Mouse (Mus musculus): ENCODE measurements around the gene Rps25.
"Not testable (repeated sequence)": the region's sequence is repeated elsewhere in the genome, so short reads cannot be mapped to it uniquely, and the experiment has no call there.

Rps25 gene

DNA sequence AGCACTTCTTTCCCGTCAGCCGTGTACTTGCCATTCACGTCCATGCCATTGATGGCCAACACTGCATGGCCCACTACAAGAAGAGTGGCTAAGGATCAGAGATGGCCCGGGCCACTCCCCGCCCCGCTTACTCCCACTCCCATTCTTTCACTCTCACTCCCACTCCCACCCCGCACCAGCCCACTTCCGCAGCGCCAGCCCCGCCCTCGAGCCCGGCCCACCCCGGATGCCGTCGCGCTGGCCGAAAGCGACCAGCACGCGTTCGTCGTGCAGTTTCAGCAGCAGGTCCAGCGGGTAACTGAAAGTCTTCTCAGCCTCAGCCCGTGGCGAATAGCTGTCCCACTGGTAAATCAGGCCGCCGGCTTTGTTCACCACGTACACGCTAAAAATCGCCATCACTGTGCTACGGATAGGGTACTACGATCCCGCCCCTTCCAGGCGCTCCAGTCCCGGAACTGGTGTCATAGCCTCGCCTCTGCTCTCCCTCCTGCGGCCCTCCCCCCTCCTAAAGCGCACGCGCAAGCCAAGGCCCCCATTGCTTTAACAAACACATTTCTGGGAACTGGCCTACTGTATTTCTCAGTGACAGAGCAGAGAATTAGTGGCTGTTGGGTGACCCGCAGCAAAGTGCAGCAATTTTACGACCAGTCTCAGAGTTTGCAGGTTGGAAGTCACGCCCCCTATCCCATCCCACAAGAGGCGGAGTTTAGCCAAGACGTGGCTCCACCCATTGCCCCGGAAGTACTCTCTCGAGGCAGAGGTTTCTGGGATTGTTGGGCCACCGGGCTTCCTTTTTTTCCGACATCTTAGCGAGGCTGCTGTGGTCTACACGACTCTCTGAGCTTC lies at the start of gene Rps25, which contains the start of gene Trappc4:
TSS of gene Rps25 (plus strand) at position 234 of the 846 bp plus-strand sequence.
TSS of gene Trappc4 (minus strand) at position 695 of the 846 bp plus-strand sequence.
- DNase-seq: peak; percentile 93

DNA sequence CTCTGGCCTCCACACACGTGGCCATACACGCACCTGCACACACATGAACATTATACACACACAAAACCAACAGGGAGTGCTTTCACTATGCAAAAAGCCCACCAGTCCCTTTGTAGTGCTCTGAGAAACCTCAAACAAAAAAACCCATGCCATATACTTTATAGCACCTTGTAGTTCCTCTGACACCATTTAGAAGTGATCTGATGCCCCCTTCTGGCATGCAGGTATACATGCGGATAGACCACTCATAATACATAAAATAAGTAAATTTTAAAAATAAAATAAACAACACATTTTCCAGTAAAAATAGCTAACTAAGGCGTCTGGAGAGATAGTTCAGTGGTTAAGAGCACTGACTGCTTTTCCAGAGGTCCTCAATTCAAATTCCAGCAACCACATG lies 49.7 kb upstream of the Rps25 start:
- no peak for DNase-seq

DNA sequence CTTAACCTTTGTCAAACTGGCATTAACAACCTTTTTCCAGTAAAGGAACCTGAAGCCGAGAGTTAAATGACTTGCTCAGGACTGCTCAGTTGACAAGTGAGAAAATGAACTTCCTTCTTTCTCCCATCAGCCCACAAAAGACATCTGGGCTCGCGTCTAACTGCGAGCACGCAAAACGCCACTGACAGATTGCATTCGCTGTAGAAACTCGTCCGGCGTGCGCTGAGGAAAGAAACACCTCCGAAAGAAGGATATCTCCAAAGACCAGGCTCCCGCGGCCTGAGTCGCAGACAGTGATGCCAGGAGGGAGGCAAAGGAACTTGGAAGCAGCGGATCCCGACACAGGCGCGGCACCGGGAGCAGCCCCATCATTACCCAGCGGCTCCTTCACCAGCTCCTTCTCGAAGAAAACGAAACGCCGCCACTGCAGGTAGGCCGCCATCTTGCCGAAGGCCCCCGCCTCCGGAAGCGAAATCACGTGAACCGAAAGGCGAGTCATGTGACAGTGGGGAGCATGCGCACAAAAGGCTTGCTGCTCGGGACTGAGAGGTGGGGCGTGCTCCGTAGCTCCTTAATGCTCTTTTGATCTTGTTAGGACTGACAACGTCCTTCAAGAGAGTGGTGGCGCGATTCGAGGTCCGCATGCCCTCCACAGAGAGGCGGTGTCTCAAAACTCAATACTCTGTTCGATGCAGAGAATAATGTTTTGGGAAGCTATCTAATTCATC lies 45.6 kb upstream of the Rps25 start, which contains the start of gene Vps11:
TSS of gene Vps11 (minus strand) at position 481 of the 728 bp plus-strand sequence.
- DNase-seq: peak; percentile 93

DNA sequence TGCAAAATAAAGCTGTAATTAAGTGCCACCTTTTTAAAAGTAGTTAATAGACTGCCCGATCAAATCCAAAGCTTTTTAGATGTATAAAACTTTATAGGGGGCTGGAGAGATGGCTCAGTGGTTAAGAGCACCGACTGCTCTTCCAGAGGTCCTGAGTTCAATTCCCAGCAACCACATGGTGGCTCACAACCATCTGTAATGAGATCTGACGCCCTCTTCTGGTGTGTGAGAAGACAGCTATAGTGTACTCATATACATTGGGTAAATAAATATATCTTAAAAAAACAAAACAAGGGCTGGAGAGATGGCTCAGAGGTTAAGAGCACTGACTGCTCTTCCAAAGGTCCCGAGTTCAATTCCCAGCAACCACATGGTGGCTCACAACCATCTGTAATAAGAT lies 45.0 kb upstream of the Rps25 start:
- not testable (repeated sequence) for DNase-seq

DNA sequence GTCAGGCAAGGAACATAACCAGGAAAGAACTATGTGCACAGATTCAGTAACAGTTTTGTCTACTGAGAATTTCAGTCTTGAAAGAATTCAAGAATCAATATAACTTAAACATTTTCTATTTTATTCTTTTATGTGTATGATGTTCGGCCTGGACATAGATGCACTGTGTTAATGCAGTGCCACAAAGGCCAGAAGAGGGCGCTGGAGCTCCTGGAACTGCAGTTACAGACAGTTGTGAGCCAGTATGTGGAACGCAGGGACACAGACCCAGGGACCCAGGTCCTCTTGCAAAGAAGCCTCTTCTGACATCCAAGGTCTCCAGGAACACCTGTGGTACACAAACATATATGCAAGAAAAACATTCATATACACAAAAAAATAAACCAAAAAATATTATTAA lies 42.5 kb upstream of the Rps25 start:
- no peak for DNase-seq

DNA sequence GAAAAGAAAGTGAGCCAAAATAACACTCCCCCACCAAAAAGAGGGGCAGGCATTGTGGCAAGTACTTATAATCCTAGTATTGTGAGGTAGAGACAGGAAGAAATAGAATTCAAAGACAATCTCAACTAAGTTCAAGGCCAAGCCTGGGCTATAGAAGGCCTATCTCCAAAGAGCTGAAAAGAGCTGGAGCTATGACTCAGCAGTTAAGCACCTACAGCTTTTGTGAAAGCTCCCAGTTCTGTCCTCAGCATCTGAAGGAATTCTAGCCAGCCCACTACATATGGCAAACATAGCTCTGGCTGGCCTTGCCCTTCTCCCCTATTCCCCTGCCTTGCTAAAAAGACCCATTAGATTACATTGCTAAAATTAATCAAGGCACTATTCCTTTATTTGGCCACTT lies 33.6 kb upstream of the Rps25 start:
- no peak for DNase-seq

DNA sequence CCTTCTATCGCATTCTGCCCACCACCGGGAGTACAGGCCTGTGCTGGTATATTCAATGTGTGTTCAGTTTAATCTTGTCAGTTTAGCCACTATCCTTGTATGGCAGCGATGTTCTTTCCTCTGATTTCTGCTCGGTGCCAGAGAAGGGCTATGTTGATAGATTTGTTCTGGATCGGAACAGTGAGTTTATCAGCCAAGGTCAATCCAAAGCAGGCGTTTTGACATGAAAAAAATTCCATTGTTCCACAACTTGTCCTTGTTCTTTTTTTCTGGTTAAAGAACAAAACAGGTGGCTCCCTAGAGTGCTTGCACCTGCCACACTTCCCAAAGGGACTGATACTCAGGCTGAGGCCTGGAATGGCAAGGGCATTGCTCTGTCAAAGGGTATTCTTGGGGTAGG lies 30.8 kb upstream of the Rps25 start:
- no peak for DNase-seq

DNA sequence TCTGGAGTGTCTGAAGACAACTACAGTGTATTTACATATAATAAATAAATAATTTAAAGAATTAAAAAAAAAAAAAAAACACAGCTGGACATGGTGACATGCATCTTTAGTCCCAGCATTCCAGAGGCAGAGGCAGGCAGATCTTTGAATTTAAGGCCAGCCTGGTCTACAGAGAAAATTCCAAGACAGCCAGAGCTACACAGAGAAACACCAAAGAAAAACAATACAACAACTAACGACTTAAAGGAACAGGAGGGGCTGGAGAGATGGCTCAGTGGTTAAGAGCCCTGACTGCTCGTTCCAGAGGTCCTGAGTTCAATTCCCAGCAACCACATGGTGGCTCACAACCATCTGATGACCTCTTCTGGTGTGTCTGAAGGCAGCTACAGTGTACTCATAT lies 29.6 kb upstream of the Rps25 start:
- not testable (repeated sequence) for DNase-seq

DNA sequence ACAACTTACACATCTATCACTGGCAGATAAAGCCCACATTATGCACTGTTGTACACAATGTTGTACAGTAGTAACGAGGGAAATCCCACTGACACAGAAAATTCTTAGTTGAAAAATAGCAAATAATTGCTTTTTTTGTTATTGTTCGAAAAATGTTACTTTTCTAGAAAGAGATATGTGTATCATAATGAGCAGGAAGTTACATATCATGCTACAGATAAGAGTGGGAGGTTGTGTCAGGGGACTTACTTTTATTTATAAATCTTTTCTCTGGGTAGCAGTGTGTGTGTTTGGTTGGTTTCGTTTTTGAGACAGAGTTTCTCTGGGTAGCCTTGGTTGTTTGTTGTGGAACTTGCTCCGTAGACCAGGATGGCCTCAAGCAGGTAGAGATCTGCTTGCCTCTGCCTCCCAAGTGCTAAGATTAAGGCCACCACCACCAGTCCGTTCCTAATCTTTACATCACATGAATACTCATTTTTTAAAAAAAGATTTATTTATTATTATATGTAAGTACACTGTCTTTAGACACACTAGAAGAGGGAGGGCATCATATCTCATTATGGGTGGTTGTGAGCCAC lies 28.7 kb upstream of the Rps25 start:
- DNase-seq: no peak

DNA sequence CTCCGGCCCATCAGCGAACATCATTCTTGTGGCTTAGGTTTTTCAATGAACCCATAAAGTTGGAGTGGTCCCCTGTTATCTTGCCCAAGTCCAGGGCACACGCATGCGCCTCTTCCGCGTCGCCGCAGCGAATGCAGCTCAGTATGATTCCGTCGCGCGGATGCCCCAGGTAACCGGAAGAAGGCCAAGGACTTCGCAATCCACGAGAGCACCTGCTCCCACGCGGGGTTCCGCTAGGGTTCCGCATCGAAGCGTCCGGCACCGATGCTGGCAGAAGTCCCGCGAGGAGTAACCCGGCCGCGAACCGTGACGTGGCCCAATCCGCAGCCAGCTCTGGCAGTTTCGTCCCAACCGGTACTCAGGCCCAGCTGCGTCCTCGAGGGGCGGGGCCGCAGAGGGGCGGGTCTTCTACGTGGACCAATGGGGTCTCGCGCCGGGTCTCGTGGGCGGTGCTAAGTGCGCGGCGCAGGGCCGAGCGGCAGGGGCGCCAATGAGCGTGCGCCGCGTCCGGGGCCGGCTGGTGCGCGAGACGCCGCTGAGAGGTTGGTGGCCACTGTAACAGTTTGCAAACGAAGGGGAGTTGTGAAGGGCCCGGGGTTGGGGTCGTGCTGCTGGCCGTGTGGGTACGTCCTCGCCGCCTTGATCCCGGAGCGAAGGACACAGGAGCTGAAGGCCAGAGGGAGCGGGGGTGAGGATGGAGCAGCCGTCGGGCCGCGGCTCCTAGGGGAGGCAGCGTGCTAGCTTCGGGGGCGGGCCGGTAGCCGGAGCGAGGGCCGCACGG lies 27.7 kb upstream of the Rps25 start, which contains the start of gene Hyou1:
TSS of gene Hyou1 (plus strand) at position 437 of the 781 bp plus-strand sequence.
- DNase-seq: peak; percentile 99

DNA sequence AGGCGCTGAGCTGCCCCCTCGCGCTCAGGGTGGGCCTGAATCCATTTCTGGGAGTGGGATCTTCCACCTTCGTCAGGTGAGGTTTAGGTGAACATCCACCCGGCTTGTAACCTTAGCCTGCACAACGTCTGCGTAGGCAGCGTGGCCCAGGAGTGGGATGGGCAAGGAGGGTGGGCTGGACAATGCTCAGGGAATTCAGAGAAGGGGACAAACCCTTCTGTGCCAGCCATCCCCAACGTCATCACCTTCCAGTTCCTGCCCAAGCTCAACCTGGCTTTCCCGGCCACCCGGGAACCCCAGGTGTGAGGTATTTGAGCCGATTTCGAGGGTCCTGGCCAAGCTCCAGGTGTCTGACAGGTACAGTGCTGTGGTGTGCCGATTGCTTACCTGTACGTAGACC lies 27.1 kb upstream of the Rps25 start:
- peak; percentile 39 for DNase-seq

DNA sequence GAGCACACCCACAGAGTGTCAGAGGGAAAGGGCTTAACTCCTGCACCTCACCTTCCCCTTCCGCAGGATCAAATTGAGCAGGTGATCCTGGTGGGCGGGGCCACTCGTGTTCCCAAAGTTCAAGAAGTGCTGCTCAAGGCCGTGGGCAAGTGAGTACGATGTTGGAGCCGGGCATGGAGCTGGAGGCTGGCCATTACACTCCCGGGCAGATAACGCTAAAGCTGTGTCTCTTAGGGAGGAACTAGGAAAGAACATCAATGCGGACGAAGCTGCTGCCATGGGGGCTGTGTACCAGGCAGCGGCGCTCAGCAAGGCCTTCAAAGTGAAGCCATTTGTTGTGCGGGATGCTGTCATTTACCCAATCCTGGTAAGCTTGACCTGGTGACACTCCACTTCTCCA lies 22.3 kb upstream of the Rps25 start:
- DNase-seq: no peak

DNA sequence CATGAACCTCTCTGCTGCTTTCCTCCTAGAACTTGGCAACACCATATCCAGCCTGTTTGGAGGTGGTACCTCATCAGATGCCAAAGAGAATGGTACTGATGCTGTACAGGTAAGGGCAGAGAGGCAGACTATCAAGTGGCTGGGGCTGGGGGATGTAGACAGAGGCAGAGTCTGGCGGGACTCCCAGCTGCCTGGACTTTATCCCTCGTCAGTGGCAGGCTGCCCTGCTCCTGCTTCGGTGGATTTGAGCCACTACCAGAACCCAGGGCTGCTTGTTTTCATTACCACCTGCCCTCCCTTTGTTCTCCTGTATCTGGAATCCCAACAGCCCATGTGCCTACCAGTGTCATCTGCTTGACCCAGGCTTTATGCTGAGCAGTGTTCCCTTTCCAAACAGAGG lies 19.7 kb upstream of the Rps25 start:
- DNase-seq: peak; percentile 56

DNA sequence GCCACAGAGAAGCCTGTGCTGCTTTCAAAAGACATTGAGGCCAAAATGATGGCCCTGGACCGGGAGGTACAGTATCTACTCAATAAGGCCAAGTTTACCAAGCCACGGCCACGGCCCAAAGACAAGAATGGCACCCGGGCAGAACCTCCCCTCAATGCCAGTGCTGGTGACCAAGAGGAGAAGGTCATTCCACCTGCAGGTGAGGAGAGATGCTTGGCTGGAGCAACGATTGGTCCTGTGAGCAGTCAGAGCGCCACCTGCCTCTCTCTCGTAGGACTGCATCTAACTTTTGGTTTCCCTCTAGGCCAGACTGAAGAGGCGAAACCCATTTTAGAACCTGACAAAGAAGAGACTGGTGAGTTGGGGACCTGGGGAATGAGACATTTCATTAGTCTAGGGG lies 17.7 kb upstream of the Rps25 start:
- peak; percentile 50 for DNase-seq

DNA sequence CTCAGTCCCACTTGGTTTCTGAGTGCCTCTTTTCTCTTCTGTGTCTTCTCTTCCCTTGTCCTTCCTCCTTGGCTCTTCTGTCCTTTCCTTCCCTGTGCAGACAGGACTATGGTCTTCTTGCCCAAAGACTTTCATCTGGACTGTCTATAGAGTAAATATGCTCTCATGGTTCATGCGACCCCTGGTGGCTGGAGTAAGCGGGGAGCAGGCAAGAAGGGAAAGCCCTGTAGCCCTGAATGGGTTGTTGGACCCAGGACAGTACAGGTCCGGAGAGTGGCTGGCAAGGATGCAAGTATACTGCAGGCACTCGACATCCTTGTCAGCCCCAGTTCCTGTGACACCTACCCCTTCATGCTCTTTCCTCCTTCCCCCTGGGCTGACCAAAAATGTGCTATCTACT lies 15.5 kb upstream of the Rps25 start:
- DNase-seq: peak; percentile 58

DNA sequence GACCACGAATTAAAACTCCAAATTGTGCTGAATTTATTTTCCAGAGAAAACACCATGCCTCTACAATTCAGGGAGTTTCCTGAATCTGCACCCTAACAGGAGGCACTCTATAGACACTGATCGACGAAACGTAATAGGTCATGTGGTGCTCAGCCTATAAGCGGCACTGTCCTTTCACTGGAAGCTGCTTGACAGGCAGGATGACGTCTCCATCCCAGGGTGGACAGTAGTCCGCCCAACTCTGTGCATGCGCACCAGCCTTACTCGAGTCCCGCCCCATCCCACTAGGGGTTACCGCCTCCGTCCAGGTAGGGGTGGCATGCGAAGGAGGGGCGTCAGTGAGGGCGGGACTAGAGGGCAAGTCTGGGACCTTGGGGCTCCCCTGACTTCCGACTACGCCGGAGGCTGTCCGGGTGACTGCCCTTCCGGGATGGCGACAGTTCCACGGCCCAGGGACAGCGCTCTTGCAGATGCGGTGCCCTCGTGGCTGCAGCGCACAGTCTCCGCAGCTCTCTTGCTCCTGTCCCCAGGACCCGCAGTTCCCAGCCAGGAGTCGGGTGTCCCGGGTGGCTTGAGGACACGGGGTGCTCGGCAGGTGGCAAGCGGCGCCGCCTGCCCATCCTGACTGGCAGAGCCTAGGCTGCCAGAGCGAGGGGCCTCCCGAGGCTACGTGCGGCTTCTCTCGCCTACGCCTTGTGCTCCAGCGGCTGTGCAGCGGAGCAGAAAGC lies 10.1 kb upstream of the Rps25 start, which contains the start of gene Slc37a4:
TSS of gene Slc37a4 (plus strand) at position 169 of the 728 bp plus-strand sequence.
- DNase-seq: peak; percentile 99

DNA sequence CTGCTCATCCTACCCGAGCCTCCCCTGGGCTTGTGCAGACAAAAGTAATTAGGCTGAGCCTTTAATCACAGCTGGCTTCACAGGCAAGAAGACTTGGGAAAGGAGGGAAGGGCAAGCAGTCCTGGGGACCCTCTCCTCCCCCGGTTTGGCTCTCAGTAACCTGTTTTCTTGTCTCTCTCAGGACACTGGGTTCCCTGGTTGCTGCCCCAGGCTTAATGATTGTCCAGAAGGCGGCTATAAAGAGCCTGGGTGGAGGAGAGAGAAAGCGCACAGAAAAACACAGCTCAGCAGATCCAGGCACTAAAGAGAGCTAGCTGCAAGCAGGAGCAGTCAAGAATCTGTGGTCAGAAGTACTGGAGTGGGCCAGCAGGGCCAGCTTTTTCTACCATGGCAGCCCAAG lies 8.9 kb upstream of the Rps25 start:
- DNase-seq: peak; percentile 87

DNA sequence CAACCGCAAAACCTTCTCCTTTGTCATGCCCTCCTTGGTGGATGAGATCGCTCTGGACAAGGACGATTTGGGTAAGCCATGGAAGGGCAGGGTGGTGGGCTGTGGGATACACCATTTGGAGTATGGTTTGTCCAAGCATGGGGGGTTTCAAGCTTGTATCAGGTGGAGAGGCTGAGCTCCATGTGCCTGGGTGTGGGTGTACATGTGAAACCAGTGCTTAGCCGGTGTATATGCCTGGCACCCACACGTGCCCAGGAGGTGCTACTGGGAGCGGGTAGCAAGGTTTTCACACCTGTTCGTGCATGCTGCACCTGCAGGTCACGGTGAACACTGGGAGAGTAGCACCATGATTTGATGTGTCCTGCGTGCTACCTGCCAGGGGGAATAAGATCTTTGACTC lies 8.4 kb upstream of the Rps25 start:
- no peak for DNase-seq

DNA sequence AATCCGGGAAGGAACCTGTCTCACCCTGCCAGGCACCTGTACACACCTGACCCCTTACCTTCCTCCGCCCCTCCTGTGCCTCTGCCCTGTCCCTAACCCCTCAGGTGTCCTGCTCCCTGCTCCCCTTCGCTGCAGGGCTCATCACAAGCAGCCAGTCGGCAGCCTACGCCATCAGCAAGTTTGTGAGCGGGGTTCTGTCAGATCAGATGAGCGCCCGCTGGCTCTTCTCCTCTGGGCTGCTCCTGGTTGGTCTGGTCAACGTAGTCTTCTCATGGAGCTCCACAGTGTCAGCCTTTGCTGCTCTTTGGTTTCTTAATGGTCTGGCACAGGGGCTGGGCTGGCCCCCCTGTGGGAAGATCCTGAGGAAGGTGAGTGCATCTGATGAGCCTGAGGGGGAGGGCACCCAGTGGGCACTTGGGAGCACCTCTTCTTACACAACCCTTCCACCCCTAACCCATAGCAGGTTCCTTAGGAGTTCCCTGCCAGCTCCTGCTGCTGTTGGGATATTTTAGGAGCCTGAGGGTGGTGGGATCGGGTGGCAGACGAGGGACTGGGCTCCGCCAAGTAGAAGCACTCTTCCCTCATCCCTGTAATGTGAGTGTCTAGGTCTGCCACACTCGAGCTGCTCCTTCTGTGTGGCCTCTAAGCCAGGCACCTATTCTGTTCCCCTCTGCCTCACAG lies 7.7 kb upstream of the Rps25 start:
- no peak for DNase-seq

DNA sequence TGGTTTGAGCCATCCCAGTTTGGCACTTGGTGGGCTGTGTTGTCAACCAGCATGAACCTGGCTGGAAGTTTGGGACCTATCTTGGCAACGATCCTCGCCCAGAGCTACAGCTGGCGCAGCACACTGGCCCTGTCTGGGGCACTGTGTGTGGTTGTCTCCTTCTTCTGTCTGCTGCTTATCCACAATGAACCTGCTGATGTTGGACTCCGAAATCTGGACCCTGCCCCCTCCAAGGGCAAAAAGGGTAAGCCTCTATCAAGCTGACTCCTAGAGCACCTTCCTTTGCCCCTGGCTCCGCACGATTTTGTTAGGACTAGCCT lies 7.2 kb upstream of the Rps25 start:
- peak; percentile 65 for DNase-seq

DNA sequence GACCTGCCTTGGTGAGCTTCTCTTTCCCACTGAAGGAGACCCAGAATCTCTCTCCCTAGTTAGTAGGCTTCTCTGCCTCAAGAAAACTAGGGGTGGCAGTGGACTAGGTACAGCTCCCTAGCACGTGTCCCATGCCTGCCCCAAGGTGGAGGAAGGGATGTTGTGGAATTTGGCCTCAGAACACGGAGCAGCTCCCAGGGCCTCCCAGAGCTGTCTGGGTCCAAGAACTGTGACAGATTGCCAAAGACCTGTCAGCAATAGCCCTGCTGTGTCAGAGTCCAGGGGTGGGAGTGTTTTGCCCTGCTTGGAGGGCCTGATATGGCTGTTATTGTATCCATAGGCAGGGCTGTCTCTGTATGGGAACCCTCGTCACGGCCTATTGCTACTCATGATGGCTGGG lies 5.9 kb upstream of the Rps25 start:
- DNase-seq: peak; percentile 92

DNA sequence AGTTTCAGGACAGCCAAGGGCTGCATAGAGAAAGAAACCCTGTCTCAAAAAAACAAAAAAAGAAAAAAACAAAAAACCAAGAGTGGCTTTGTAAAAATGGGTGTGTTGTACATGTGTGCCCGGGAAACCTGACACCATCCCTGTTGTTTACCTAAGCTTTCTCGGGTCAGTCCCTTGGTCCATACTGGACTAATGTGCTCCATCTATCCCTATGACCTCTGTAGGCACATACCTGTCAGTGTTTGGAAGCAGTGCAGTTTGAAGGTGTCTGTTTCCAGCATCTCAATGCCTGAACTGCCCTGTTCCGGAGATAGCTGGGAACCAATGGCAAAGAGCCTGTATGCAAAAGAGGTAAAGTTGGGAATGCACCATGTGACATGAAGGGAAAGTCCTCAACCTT lies 1.9 kb upstream of the Rps25 start:
- DNase-seq: no peak
